Mouse (Mus musculus) heart, postnatal 4 days (tissue): ENCODE results near the gene Ugt1a10. TPM values are rescaled to one million over a fixed set of nuclear protein-coding genes. Genes with fewer than 3 reads are reported as not detected.
"Not testable (repeated sequence)": the region's sequence is repeated elsewhere in the genome, so short reads cannot be mapped to it uniquely, and the experiment has no call there.

Experiments
- DNase-seq: peaks from one replicate; pipeline ENCODE4 v3.0.0; 2021
- total RNA-seq, 2 experiments: library from RNA; stranded (reverse); gene quantifications; 2 replicates each; pipeline ENCODE4 v1.2.3; 2021

The Ugt1a10 gene
- total RNA-seq, 2 experiments from 2014 or later, result not detected

GRCm38 (mm10) chr1:88098546-88098945 lies 43.4 kb downstream of the Ugt1a10 start:
- not testable (repeated sequence) for DNase-seq

- not testable (repeated sequence) for DNase-seq
These were observed 44.5 kb downstream of the Ugt1a10 start for GRCm38 (mm10) chr1:88099691-88100090.

DNA sequence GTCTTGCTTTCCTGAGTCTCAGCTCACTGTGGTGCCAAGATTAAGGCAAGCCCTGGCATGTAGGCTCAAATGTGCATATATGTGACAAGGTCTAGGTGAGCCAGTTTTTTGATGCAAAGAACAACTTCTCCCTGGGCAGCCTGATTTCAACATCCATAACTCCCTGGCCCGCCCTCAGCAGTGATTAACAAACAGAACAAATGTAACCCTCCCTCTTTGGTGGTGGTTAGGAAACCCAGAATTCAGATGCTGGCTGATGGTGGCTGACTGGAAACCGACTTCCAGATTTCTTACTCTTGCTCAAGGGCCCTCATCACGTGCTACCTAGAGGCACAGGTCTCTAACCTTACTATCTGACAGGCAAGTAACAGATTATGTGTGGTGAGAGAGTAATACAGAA lies 47.8 kb downstream of the Ugt1a10 start, which contains the start of gene Ugt1a6b:
Gene Ugt1a6b, plus strand, starts transcription at position 234 of the 400 bp plus-strand sequence.
- DNase-seq, result not testable (repeated sequence)

DNA sequence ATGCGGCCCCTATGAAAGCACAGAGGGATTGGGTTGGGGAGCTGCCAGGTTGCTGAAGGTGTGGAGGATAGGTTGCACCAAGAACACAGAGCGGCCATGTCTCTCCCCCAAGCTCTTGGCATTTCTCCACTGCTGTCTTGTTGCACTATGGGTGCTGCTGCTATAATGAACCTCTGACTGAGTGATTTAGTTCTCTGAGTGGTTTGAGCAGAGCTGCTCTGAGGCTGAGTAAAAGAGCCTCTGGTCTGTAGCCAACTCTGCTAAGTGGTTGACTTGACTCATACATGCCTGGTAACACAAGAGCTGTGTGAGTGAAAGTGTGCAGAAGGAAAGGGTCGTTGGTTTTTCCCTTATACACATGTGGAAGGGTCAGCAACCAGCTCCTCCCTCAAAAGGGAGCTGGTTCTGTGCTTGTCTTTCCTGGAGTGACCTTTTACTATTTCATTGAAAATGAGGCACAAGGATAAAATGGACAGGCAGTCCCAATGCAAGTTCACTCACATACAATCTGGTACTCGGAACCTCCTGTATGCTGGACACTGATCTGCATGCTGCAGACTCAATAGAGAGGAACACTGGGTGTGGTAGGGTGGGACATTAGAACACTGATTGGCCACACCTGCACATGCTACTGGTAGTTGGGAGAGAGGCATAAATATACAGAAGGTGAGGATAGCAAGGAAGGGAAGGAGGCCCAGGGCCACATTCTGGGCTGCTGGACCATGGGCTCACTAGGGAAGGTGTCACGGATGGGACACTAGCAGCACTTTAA lies 48.7 kb downstream of the Ugt1a10 start:
- DNase-seq, result not testable (repeated sequence)

GRCm38 (mm10) chr1:88104667-88105430 lies 49.7 kb downstream of the Ugt1a10 start:
- no peak for DNase-seq

DNA sequence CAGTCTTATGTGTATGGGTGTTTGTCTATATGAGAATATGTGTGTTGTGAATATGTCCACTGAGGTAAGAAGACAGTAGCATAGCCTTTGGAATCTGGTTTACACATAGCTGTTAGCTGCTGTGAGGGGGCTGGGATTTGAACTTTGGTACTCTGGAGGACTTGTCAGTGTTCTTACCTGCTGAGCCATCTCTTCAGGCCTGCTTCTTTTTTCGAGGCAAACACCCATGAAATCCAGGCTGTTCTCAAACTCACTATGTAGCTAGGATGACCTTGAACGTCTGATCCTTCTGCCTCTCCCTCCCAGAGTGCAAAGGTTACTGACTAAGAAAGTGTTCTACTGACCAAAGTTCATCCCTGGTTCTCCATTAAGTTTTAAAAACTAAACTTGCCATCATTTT lies 50.5 kb downstream of the Ugt1a10 start:
- no peak for DNase-seq

- DNase-seq, result not testable (repeated sequence)
These were observed 53.9 kb downstream of the Ugt1a10 start for GRCm38 (mm10) chr1:88109027-88109557.

- not testable (repeated sequence) for DNase-seq
These were observed 54.4 kb downstream of the Ugt1a10 start for GRCm38 (mm10) chr1:88109604-88110003.

DNA sequence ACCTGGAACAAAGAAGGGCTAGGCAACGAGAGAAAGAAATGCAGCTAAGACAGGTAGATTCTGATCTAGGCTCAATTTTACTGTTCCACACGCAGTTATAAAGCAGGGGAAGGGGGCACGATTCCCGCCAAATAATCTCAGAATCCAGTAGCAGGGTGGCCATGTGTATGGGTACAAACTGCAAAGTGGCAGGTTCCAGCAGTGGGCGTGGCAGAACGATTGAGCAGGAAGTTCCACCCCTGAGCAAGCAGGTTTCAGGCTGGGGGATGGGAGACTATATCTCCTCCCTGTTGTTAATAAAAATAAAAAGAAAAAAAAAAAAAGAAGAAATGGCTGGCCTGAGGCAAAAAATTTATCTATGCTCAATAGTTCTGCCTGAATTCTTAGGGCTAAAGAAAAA lies 57.6 kb downstream of the Ugt1a10 start:
- DNase-seq, result not testable (repeated sequence)

DNA sequence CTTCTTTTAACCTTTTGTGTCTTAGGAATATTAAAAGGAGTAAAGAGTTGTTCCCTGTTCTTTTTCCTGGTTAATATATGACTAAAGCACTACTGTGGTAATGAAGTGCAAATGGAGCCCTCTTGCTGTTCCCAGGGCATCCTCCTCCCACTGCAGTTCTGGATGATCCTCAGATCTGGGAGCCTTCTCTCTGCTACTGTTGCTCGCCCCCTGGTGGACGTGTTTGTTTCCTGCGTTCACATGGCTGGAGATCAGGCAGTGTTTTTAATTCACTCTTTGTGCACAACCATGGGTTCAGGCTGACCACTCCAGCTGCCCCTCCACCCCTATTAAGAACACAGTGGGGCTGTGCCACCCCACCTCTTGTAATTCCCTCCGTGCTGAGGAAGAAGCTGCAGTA lies 65.4 kb downstream of the Ugt1a10 start:
- not testable (repeated sequence) for DNase-seq

DNA sequence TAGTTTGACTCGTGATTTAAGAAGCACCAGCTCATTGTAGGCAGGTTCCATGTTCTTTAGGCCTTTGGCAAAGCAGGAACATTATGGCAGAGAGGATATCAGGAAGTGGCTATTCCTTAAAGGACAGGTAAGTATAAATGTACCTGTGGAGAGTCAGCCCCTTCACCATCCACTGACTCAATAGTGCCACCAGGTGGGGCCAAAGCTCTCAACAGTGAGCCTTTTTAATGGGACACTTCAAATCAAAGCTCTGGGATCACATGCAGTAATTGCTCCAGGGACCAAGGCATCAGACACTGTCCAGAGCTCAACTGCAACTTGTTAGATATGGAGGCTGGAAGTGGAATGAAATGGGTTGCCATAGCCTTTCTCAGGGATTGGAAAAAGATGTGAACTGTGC lies 66.3 kb downstream of the Ugt1a10 start:
- not testable (repeated sequence) for DNase-seq

DNA sequence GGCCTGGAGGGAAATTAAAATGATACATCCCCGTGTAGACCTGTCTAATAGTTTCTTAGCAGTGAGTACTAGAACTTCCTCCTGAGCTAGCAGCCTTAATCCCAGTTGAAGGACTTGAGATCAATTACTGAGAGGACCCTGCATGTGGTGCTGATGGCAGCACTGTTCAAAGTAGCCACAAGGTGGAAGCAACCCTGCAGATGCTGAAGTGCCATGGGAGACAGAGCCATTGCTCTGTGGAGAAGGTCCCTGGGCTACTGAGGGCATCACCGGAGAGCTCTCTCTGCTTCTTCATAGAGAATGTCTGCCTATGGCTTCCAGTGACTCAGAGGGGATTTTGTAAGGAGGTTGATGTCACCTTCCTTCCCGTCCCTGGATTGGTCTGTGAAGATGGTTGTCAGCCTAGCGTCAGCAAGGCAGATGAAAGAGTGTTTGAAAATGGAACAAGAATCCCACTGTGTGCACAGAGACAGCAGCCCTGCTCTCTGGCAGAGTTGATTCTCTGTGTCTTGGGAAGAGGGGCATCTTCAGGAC lies 70.7 kb downstream of the Ugt1a10 start:
- not testable (repeated sequence) for DNase-seq

GRCm38 (mm10) chr1:88129091-88129490 lies 73.9 kb downstream of the Ugt1a10 start:
- DNase-seq, result not testable (repeated sequence)

DNA sequence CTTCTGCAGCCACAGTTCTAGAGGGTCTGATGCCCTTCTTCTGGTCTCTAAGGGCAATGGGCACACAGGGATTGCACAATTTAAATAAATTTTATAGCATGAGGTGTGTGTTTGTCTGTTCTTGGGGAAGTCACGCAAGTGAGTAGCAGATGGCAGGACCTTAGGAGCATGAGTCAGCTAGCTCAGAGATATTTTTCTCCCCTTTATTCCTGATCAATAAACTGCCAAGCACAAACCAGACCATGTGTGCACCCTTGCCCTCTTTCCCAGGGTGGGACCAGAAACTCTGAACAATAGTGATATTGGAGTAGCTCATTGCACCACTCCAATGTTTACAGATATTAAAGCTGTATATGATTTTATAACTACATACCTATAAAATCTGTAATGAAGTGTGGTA lies 75.0 kb downstream of the Ugt1a10 start:
- DNase-seq, result not testable (repeated sequence)

- no peak for DNase-seq
These were observed 78.8 kb downstream of the Ugt1a10 start for GRCm38 (mm10) chr1:88133908-88134456.

- DNase-seq, result not testable (repeated sequence)
These were observed 79.3 kb downstream of the Ugt1a10 start, which contains the start of gene Ugt1a6a for GRCm38 (mm10) chr1:88134457-88135011. Ugt1a6a (plus strand) TSS chr1:88134809.

GRCm38 (mm10) chr1:88135229-88135904 lies 80.2 kb downstream of the Ugt1a10 start:
- not testable (repeated sequence) for DNase-seq

- DNase-seq, result no peak
These were observed 81.5 kb downstream of the Ugt1a10 start for GRCm38 (mm10) chr1:88136646-88137045.

DNA sequence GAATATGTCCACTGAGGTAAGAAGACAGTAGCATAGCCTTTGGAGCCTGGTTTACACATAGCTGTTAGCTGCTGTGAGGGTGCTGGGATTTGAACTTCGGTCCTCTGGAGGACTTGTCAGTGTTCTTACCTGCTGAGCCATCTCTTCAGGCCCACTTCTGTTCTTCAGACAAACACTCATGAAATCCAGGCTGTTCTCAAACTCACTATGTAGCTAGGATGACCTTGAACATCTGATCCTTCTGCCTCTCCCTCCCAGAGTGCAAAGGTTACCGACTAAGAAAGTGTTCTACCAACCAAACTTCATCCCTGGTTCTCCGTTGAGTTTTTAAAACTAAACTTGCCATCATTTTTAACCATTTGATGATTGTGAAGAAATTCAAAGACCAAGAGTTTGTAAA lies 82.1 kb downstream of the Ugt1a10 start:
- no peak for DNase-seq

DNA sequence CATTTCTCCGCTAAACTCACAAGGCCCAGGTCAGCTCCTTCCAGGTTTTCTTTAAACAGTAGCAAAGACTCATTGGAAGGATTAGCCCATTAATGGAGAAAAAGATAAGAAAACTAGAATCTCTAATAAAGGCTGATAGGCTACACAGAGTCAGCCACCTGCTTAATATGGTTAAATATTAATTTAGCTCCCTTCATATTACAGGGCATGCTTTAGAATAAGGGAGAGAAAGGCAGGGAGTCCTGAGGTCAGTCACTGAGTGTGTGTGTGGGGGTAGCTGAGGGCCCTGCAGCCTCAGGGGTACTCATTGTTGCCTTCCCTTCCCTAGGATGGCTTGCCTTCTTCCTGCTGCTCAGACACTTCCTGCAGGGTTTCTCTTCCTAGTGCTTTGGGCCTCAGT lies 83.0 kb downstream of the Ugt1a10 start:
- no peak for DNase-seq

DNA sequence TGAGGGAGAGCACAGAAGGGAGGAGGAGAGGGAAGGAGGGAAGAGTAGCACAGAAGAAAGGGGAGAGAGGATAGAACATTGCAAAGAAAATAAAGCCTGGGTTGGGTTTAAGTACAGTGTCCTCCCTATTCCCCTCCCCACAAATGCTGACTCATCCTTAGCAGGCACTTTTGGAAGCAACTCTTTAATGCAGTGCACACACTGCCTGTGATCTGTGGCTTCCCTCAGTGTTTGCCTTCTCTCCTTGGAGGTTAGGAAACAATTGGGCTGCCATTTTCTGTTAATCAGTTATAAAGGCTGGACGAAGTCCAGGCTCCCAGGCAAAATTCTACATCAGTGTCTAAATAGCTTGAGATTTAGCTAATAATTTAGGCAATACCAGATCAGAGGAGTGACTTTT lies 85.3 kb downstream of the Ugt1a10 start:
- DNase-seq, result not testable (repeated sequence)
